Mouse (Mus musculus) stomach, embryonic 14.5 days (tissue): ENCODE measurements around the gene Them7. TPM values are rescaled to one million over a fixed set of nuclear protein-coding genes. Genes with fewer than 3 reads are reported as not detected.
A peak's percentile ranks its signal among the peaks of the same experiment; 100 is the strongest.

Source experiments
- ATAC-seq: fragments of 200-750 bp; cut with Nextera tagmentation; 2 replicates; pipeline ENCODE4 v1.8.0; 2017; ENCODE audit warnings: low read depth, moderate TSS enrichment; ENCODE audit not compliant: insufficient number of reproducible peaks, insufficient read depth, low FRiP score
- H3K27ac ChIP-seq: fragments of 300-500 bp; sonication (generic); 2 replicates; pipeline ENCODE4 v1.5.1; 2014; ENCODE audit warnings: mild to moderate bottlenecking, low read length, moderate library complexity, mixed read lengths
- H3K27me3 ChIP-seq: fragments of 300-500 bp; sonication (generic); 2 replicates; pipeline ENCODE4 v1.6.1; 2014; ENCODE audit warnings: low read length, control low read depth, mixed read lengths; ENCODE audit not compliant: control insufficient read depth, insufficient read depth
- H3K36me3 ChIP-seq: fragments of 300-500 bp; sonication (generic); 2 replicates; pipeline ENCODE4 v1.6.1; 2014; ENCODE audit warnings: mild to moderate bottlenecking, control low read depth, low read length, moderate library complexity, mixed read lengths; ENCODE audit not compliant: control insufficient read depth, insufficient read depth
- H3K4me1 ChIP-seq: fragments of 300-500 bp; sonication (generic); 2 replicates; pipeline ENCODE4 v1.6.1; 2014; ENCODE audit warnings: low read length, control low read depth, mixed read lengths; ENCODE audit not compliant: control insufficient read depth, insufficient read depth
- H3K4me2 ChIP-seq: fragments of 300-500 bp; sonication (generic); replicated peaks from 2 replicates; pipeline ENCODE4 v1.6.1; 2014; ENCODE audit warnings: low read depth, low read length, control low read depth
- H3K4me3 ChIP-seq: fragments of 300-500 bp; sonication (generic); 2 replicates; pipeline ENCODE4 v1.5.1; 2014; ENCODE audit warnings: low read depth, low read length, control low read depth
- H3K9ac ChIP-seq: fragments of 300-500 bp; sonication (generic); replicated peaks from 2 replicates; pipeline ENCODE4 v1.6.1; 2014; ENCODE audit warnings: low read depth, mild to moderate bottlenecking, control low read depth, low read length, moderate library complexity, mixed read lengths
- H3K9me3 ChIP-seq: fragments of 300-500 bp; sonication (generic); 2 replicates; pipeline ENCODE4 v1.6.1; 2016; ENCODE audit warnings: low read depth, low read length, control low read depth; ENCODE audit not compliant: control insufficient read depth
- WGBS: fragments of 180-500 bp; shearing (Covaris S2); extraction: QIAGEN DNeasy Blood & Tissue Kit; methylation state at CpG from one replicate; pipeline ENCODE4 v1.1.7; 2014; 5-methylcytosine and 5-hydroxymethylcytosine counted together
- polyA plus RNA-seq: library from polyadenylated mRNA; unstranded; fragments of >200 nt; fragmentation: Nextera tagmentation; extraction: Ambion mirVana; gene quantifications from 2 replicates; pipeline ENCODE4 v1.2.1, GENCODE M21; 2014

Gene Them7
- polyA plus RNA-seq, 1 experiment from 2014 or later: 0.26 TPM

DNA sequence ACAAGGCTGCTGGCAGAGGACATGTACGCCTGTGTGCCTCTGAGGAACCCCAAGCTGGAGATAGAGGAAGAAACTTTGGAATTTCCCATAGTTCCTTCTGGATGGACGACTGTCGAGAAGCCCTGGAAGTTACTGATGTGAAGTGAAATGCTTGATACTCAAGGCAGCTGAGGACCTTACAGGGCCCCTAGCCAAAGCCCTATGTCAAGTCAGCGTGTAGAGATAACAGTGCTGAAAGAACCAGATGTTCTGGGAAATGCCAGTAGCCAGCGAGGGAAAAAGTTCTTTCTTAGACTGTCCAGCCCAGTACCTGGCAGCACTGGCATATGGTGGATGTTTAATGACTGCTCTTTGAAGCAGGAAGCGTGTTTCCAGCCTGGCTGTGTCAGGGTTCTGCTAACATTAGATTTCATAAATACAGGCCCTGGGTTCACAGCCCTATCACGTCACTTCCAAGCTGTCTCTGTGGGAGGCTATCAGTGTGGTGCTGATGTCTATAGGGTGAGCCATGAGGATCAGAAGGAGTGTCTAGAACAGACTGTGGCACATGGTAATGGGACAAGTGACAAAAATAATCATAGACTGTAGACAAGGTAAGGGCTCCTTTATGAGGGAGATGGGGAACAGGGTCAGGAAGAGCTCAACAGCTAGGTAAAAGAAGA lies 2.3 kb downstream of the Them7 start:
- 0 out of 2 replicates have a peak, but pooled peaks cover 5% of the 10 kb centered on the region for H3K4me1 ChIP-seq
- 40% methylated on average over 7 of the region's 7 CpGs for WGBS
- no peaks in the 10 kb centered on the region for H3K27me3 ChIP-seq
- H3K4me3 ChIP-seq: no peak overlapping the region
- ATAC-seq: no peak
- no peaks in the 10 kb centered on the region for H3K9me3 ChIP-seq
- no peak overlapping the region for H3K9ac ChIP-seq
- no peak overlapping the region for H3K4me2 ChIP-seq
- no peaks in the 10 kb centered on the region for H3K36me3 ChIP-seq
- H3K27ac ChIP-seq: no peak overlapping the region

DNA sequence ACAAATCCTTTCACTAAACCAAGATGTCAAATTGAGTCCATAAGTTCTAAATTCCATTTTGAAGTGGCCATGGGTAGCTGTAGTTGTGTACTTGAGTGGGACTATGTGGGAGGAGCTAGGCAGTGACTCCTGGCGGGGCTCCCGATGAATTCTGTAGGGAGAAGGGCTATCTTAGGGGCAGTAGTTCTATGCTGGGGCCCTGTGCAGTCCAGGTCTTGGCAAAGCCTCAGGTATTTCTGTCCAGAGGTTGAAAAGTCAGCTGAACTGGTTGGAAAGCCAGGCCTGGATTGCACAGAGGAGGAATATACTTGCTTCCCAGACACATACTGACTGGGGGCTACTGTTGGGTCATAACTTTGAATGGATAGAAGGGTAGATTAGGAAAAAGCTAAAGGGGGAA lies 4.3 kb downstream of the Them7 start:
- no peak for ATAC-seq
- H3K27ac ChIP-seq: no peak overlapping the region

DNA sequence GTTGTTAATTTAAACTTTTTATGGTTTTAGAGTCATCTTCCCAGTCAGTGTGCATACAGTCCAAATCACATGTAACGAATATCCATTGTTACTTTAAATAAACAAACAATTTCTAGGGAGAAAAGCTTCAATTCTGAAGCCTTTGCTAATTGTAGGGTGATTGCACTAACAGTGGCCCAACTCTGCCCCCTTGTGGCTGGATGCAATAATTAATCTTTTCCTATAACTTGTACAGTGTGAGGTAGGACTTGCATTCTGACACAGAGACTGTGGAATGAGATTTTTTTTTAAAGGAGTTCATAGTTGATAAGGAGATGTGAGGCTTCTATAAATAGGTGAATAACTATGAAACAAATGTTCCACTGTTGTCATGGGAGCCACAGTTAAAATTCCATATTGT lies 6.2 kb downstream of the Them7 start:
- ATAC-seq: peak; percentile 39; the same call in 1 of the 2 replicates
- H3K9me3 ChIP-seq: no peaks in the 10 kb centered on the region
- H3K36me3 ChIP-seq: no peaks in the 10 kb centered on the region
- H3K4me1 ChIP-seq: 0 out of 2 replicates have a peak, but pooled peaks cover 3% of the 10 kb centered on the region
- H3K4me2 ChIP-seq: no peak overlapping the region
- H3K27ac ChIP-seq: no peak overlapping the region
- H3K9ac ChIP-seq: no peak overlapping the region
- WGBS: 0% methylated on average over 1 of the region's 1 CpGs
- no peak overlapping the region for H3K4me3 ChIP-seq
- H3K27me3 ChIP-seq: no peaks in the 10 kb centered on the region

More for the DNA sequence above, 4.3 kb downstream of the Them7 start:
- Histone ChIP-seq H3K9ac (no peak overlapping the region), H3K9me3 (no peaks in the 10 kb centered on the region), H3K27me3 (no peaks in the 10 kb centered on the region), H3K36me3 (no peaks in the 10 kb centered on the region), H3K4me2 (no peak overlapping the region), H3K4me3 (no peak overlapping the region), H3K4me1 (0 out of 2 replicates have a peak, but pooled peaks cover 5% of the 10 kb centered on the region)
- 56% methylated on average over 2 of the region's 2 CpGs for WGBS

DNA sequence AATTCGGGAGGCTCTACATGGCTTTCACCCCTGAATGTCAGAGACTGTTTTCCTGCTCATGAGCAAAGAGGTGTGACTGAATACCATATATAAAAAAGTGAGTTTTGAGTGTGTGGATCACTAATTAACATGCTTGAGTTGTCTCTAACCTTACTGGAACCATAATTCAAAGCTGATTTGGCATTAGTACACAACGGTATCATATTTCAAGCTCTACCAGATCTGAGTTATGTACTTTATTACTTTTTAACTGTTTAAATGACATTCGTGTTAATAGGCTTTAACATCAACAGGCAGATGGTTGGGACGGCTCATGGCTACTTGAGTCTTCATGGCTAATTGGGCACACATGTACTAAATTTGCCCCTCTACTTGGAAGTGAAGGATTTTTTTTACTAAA lies 8.3 kb downstream of the Them7 start:
- Histone ChIP-seq H3K4me2 (no peak overlapping the region), H3K4me1 (0 out of 2 replicates have a peak, but pooled peaks cover 3% of the 10 kb centered on the region), H3K4me3 (no peak overlapping the region), H3K27me3 (no peaks in the 10 kb centered on the region), H3K9me3 (no peaks in the 10 kb centered on the region), H3K9ac (no peak overlapping the region), H3K36me3 (no peaks in the 10 kb centered on the region), H3K27ac (no peak overlapping the region)
- no peak for ATAC-seq
- 56% methylated on average over 4 of the region's 4 CpGs for WGBS

DNA sequence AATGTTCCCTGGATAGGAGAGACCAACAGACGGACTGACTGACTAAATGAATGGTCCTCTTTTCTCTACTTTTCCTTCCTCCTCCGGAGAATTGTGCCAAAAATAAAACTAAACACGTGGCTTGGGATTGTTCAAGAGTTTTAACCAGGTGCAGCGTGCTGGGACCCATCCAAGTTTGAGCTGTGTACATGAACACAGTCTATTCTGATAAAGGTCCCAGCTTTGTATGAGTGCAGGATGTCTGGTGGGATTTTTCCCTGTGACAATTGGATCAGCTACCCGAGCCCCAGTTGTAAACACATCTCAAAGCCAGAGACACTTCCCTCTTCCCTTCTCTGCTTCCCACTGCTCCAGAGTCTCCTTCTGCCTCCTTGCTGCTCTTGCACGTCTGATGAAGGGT lies 10.2 kb downstream of the Them7 start:
- 37% methylated on average over 6 of the region's 6 CpGs for WGBS
- no peak for ATAC-seq
- H3K9ac ChIP-seq: no peak overlapping the region
- 0 out of 2 replicates have a peak, but pooled peaks cover 3% of the 10 kb centered on the region for H3K4me1 ChIP-seq
- no peak overlapping the region for H3K27ac ChIP-seq
- H3K36me3 ChIP-seq: no peaks in the 10 kb centered on the region
- no peak overlapping the region for H3K4me2 ChIP-seq
- no peaks in the 10 kb centered on the region for H3K9me3 ChIP-seq
- H3K27me3 ChIP-seq: no peaks in the 10 kb centered on the region
- no peak overlapping the region for H3K4me3 ChIP-seq

DNA sequence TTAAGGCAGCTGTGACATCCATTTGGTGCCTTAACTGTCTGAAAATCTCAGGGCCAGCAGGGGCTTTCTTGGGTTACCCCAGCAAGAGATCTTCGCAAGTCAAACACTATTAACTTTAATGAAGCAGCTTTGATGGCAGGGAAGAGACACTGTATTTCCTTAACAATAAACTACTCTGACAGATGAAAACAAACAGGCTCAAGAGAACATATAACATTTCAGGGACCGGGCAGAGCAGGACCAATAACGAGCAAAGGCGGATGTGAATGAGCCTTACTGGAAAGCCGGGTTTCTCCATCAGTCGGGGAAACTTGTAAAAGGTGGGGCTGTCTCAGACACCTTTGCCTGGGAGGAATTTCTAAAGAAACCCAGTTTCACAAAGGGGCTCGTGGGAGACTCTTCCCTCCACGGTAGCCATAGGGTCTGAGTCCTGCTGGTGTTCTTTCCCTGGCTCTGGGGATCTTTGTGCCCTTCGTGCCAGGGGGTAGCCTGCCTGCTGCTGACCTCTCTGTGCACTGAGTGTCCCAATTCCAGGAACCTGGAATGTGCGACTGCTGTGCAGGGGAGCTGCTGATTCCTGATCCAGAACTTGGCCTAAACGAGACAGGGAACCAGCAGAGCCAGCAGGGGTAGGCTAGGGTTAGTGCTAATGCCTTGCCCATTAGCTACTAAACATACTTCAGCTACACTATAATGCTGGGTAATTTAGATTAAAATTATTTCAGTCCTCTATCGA lies 11.4 kb downstream of the Them7 start:
- no peak for ATAC-seq
- 49% methylated on average over 12 of the region's 12 CpGs for WGBS
- Histone ChIP-seq H3K9ac (no peak overlapping the region), H3K4me1 (0 out of 2 replicates have a peak, but pooled peaks cover 3% of the 10 kb centered on the region), H3K9me3 (no peaks in the 10 kb centered on the region), H3K4me2 (no peak overlapping the region), H3K4me3 (no peak overlapping the region), H3K27me3 (no peaks in the 10 kb centered on the region), H3K36me3 (no peaks in the 10 kb centered on the region), H3K27ac (no peak overlapping the region)

DNA sequence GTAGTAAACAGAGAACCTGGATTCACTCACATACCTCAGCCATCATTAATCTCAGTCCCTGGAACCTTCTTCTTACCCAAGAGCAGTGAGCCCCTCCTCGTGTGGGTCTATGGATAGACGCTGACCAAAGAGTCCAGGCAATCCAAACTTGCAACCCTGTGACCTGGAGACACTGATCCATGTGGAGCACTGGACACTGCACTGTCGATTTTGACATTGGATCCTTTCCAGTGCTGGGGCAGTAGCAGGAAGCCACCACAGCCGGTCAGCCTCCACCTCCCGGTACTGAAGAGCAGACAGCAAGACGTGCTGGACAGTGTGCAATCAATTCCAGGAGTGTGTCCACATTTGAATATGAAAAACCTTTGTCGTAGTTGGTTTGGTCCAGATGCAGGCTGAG lies 13.3 kb downstream of the Them7 start:
- Histone ChIP-seq H3K27me3 (no peaks in the 10 kb centered on the region), H3K9me3 (no peaks in the 10 kb centered on the region), H3K27ac (no peak overlapping the region), H3K36me3 (no peaks in the 10 kb centered on the region), H3K4me1 (0 out of 2 replicates have a peak, but pooled peaks cover 3% of the 10 kb centered on the region), H3K4me2 (no peak overlapping the region), H3K9ac (no peak overlapping the region), H3K4me3 (no peak overlapping the region)
- ATAC-seq: no peak
- 31% methylated on average over 7 of the region's 7 CpGs for WGBS

DNA sequence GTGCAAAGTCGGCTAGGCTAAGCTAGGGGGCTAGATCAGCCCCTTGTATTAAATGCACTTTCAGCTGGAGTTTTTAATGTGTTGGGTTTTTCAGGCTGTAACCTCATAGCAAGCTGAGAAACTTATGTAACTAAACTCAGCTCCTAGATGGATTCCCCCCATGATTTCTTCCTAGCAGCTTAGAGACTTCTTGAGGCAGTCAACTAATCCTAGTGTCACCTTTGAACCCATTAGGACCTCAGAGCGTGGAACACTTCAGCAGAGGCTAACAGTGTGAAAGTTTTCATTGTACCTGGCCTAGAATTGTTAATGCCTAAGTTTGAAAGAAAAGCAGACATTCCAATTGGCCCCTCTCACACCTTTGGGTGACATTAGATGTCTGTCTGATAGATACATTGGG lies 13.7 kb downstream of the Them7 start:
- Histone ChIP-seq H3K27ac (no peak overlapping the region), H3K9me3 (no peaks in the 10 kb centered on the region), H3K4me3 (no peak overlapping the region), H3K4me1 (0 out of 2 replicates have a peak, but pooled peaks cover 3% of the 10 kb centered on the region), H3K36me3 (no peaks in the 10 kb centered on the region), H3K9ac (no peak overlapping the region), H3K4me2 (no peak overlapping the region), H3K27me3 (no peaks in the 10 kb centered on the region)
- no peak for ATAC-seq
- 60% methylated on average over 2 of the region's 2 CpGs for WGBS
